Mouse (Mus musculus): ENCODE measurements around the gene 4931429L15Rik.

4931429L15Rik gene

GRCm38 (mm10) chr9:46327706-46328571 is 8.2 kb upstream of the 4931429L15Rik start:
- no peak for DNase-seq (ENCODE audit: low spot score in 2 of 2)

- DNase-seq (ENCODE audit: low spot score in 2 of 2) = no peak
Observed at GRCm38 (mm10) chr9:46326694-46327405, 7.1 kb upstream of the 4931429L15Rik start.

- no peak for DNase-seq (ENCODE audit: low spot score in 2 of 2)
Observed at GRCm38 (mm10) chr9:46320461-46320860, 675 bp upstream of the 4931429L15Rik start.

- no peak for DNase-seq (ENCODE audit: low spot score in 2 of 2)
Observed at GRCm38 (mm10) chr9:46317957-46318356, 1.8 kb downstream of the 4931429L15Rik start.

- no peak for DNase-seq (ENCODE audit: low spot score in 2 of 2)
Observed at GRCm38 (mm10) chr9:46316909-46317308, 2.9 kb downstream of the 4931429L15Rik start.

GRCm38 (mm10) chr9:46316388-46316787 is 3.4 kb downstream of the 4931429L15Rik start:
- no peak for DNase-seq (ENCODE audit: low spot score in 2 of 2)

GRCm38 (mm10) chr9:46315807-46316365 is 3.9 kb downstream of the 4931429L15Rik start:
- peak in 1 of 2 experiments; percentile 48 for DNase-seq (ENCODE audit: low spot score in 2 of 2)

GRCm38 (mm10) chr9:46314921-46315320 is 4.9 kb downstream of the 4931429L15Rik start:
- no peak for DNase-seq (ENCODE audit: low spot score in 2 of 2)

- DNase-seq (ENCODE audit: low spot score in 2 of 2) = peak in 1 of 2 experiments; percentile 64
Observed at GRCm38 (mm10) chr9:46314507-46314906, 5.3 kb downstream of the 4931429L15Rik start.

GRCm38 (mm10) chr9:46309121-46309520 is 10.7 kb downstream of the 4931429L15Rik start:
- no peak for DNase-seq (ENCODE audit: low spot score in 2 of 2)

GRCm38 (mm10) chr9:46302142-46302541 is 17.6 kb downstream of the 4931429L15Rik start:
- peak in 1 of 2 experiments; percentile 60 for DNase-seq (ENCODE audit: low spot score in 2 of 2)

GRCm38 (mm10) chr9:46298381-46298780 is 21.4 kb downstream of the 4931429L15Rik start:
- DNase-seq (ENCODE audit: low spot score in 2 of 2) = no peak

GRCm38 (mm10) chr9:46282631-46283436 is 37.0 kb downstream of the 4931429L15Rik start, which contains the start of gene Bud13:
TSS of gene Bud13 (plus strand) at chr9:46283008.
- DNase-seq (ENCODE audit: low spot score in 2 of 2) = peak; percentile 67 to 92

GRCm38 (mm10) chr9:46274494-46274893 is 45.3 kb downstream of the 4931429L15Rik start:
- DNase-seq (ENCODE audit: low spot score in 2 of 2) = no peak

- peak; percentile 84 to 90 for DNase-seq (ENCODE audit: low spot score in 2 of 2)
Observed at GRCm38 (mm10) chr9:46272677-46273454, 46.9 kb downstream of the 4931429L15Rik start, which contains the start of gene Zpr1. TSS of gene Zpr1 (plus strand) at chr9:46273064.

- no peak for DNase-seq (ENCODE audit: low spot score in 2 of 2)
Observed at GRCm38 (mm10) chr9:46272070-46272469, 47.7 kb downstream of the 4931429L15Rik start.

GRCm38 (mm10) chr9:46270782-46271181 is 49.0 kb downstream of the 4931429L15Rik start:
- DNase-seq (ENCODE audit: low spot score in 2 of 2) = no peak

- no peak for DNase-seq (ENCODE audit: low spot score in 2 of 2)
Observed at GRCm38 (mm10) chr9:46269125-46269524, 50.7 kb downstream of the 4931429L15Rik start.

GRCm38 (mm10) chr9:46268343-46268873 is 51.4 kb downstream of the 4931429L15Rik start, which contains the start of gene Apoa5:
TSS of gene Apoa5 (plus strand) at chr9:46268633.
- no peak for DNase-seq (ENCODE audit: low spot score in 2 of 2)

GRCm38 (mm10) chr9:46261131-46261530 is 58.7 kb downstream of the 4931429L15Rik start:
- DNase-seq (ENCODE audit: low spot score in 2 of 2) = no peak
